Comparison of ENCODE assay signal across 14 mouse cellular contexts in the genomic region with DNA sequence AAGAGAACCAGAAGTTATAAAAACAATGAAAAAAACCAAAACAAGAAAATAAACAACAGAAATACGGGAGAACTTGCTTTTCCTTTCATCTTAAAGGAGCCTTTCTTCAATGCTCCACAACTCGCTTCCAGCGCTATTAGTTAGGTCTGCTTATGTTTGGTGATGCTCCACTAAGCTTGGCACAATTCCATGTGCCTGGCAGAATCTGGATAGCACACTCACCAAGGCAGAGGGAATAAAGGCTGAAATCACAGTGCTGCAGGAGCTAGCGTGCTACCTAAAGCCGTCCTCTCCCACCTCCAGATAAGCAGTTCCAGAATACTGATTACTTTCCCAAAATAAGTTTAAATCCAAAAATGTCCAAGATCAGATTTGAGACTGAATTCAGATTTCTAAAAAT. TPM values are rescaled to one million over a fixed set of nuclear protein-coding genes. Genes with fewer than 3 reads are reported as not detected.
A peak's percentile ranks its signal among the peaks of the same experiment; 100 is the strongest.
DNase-seq lines count a peak whose midpoint lies in the region; ATAC-seq lines count a peak whose summit lies in the region.
"Had no signal": no experiment of that assay in that cellular context is flagged by ENCODE, and none has a peak within 500 bp of the region (broad histone marks: within the 10 kb centered on the region; RNA-seq: fewer than 3 reads in every experiment).

No protein-coding gene starts in this region.

- H3K4me1 ChIP-seq in forebrain, embryonic 14.5 days (ENCODE audit: control insufficient read depth, insufficient read depth, low read length): no peaks in the 10 kb centered on the region
- no peaks in the 10 kb centered on the region for H3K4me1 ChIP-seq in forebrain, embryonic 16.5 days (replicated peaks; ENCODE audit: control insufficient read depth, insufficient read depth, low read length)
- H3K4me1 ChIP-seq: forebrain, embryonic 10.5 days; heart, embryonic 10.5 days; limb, embryonic 12.5 days had no signal

- peak; percentile 61 for DNase-seq in forebrain, embryonic 14.5 days (ENCODE audit: low spot score)
- DNase-seq in right cerebral cortex, adult 18-20 months: peak; percentile 52
- no peak for DNase-seq in right cerebral cortex, postnatal 4 days
- peak; percentile 11 to 14 for DNase-seq in layer of hippocampus, postnatal 36 days
- peak; percentile 78 for DNase-seq in telencephalon, adult 2 months (ENCODE audit: low read depth, low spot score)
- DNase-seq in adrenal gland, postnatal 14 days: no peak
- no peak for DNase-seq in lung, postnatal 14 days
- DNase-seq: adrenal gland, adult 2 months; lung, adult 2 months had no signal

- 76% methylated on average over 5 of the region's 5 CpGs for WGBS in forebrain, embryonic 14.5 days
- 60% methylated on average over 5 of the region's 5 CpGs for WGBS in forebrain, embryonic 16.5 days

- no peak overlapping the region for H3K4me3 ChIP-seq in forebrain, embryonic 14.5 days (ENCODE audit: low read depth, low read length)
- no peak overlapping the region for H3K4me3 ChIP-seq in forebrain, embryonic 16.5 days (replicated peaks; ENCODE audit: low read length)
- H3K4me3 ChIP-seq: forebrain, embryonic 10.5 days; heart, embryonic 10.5 days; limb, embryonic 12.5 days had no signal

- H3K27ac ChIP-seq in forebrain, embryonic 14.5 days (ENCODE audit: low read depth, low read length): no peak overlapping the region
- H3K27ac ChIP-seq in forebrain, embryonic 16.5 days (ENCODE audit: low read length): no peak overlapping the region
- H3K27ac ChIP-seq: forebrain, embryonic 10.5 days; heart, embryonic 10.5 days; limb, embryonic 12.5 days had no signal

- H3K4me2 ChIP-seq in forebrain, embryonic 14.5 days (ENCODE audit: low read length): no peak overlapping the region
- H3K4me2 ChIP-seq in forebrain, embryonic 16.5 days (ENCODE audit: low read length): no peak overlapping the region
- H3K4me2 ChIP-seq: limb, embryonic 12.5 days had no signal

- H3K9ac ChIP-seq in forebrain, embryonic 14.5 days (ENCODE audit: low read length): no peak overlapping the region
- H3K9ac ChIP-seq in forebrain, embryonic 16.5 days (replicated peaks; ENCODE audit: low read depth, low read length): no peak overlapping the region
- H3K9ac ChIP-seq: limb, embryonic 12.5 days had no signal

- H3K36me3 ChIP-seq in forebrain, embryonic 14.5 days (ENCODE audit: control insufficient read depth, insufficient read depth, low read length): peaks cover 52% of the 10 kb centered on the region
- H3K36me3 ChIP-seq in forebrain, embryonic 16.5 days (ENCODE audit: control insufficient read depth, insufficient read depth): peaks cover 13% of the 10 kb centered on the region

- no peaks in the 10 kb centered on the region for H3K27me3 ChIP-seq in forebrain, embryonic 14.5 days (replicated peaks; ENCODE audit: control insufficient read depth, insufficient read depth, low read length)
- H3K27me3 ChIP-seq in forebrain, embryonic 16.5 days (replicated peaks; ENCODE audit: control insufficient read depth, insufficient read depth, low read length): no peaks in the 10 kb centered on the region
- H3K27me3 ChIP-seq: limb, embryonic 12.5 days had no signal

- no peaks in the 10 kb centered on the region for H3K9me3 ChIP-seq in forebrain, embryonic 14.5 days (replicated peaks; ENCODE audit: control insufficient read depth, low read length)
- no peaks in the 10 kb centered on the region for H3K9me3 ChIP-seq in forebrain, embryonic 16.5 days (ENCODE audit: control insufficient read depth, low read length)
- H3K9me3 ChIP-seq: forebrain, embryonic 10.5 days; heart, embryonic 10.5 days; limb, embryonic 12.5 days had no signal

- no peak for ATAC-seq in forebrain, embryonic 14.5 days
- ATAC-seq in forebrain, embryonic 16.5 days: no peak
- ATAC-seq: midbrain, embryonic 16.5 days had no signal

RNA-seq across cellular contexts. Expression of gene Ubr1, which starts 19.3 kb away (rescaled TPM):
- 23.8 and 32.8 TPM in 2 replicates for polyA plus RNA-seq in forebrain, embryonic 14.5 days (2014; fragmentation: Nextera tagmentation; extraction: Ambion mirVana)
- polyA plus RNA-seq in forebrain, embryonic 16.5 days (2015; fragmentation: Nextera tagmentation; extraction: Ambion mirVana): 39.1 and 42.3 TPM in 2 replicates
- total RNA-seq in layer of hippocampus, postnatal 36 days (2021): 10 to 100 TPM; 43.6 to 44.5 TPM
- total RNA-seq in adrenal gland, postnatal 14 days (2021): 32.0 and 35.0 TPM in 2 replicates

RNA-seq across cellular contexts. Expression of gene Tmem62, which starts 25.6 kb away (rescaled TPM):
- 7.9 and 9.1 TPM in 2 replicates for polyA plus RNA-seq in forebrain, embryonic 14.5 days (2014; fragmentation: Nextera tagmentation; extraction: Ambion mirVana)
- polyA plus RNA-seq in forebrain, embryonic 16.5 days (2015; fragmentation: Nextera tagmentation; extraction: Ambion mirVana): 8.5 and 10.4 TPM in 2 replicates
- 10 to 100 TPM; 23.0 to 26.2 TPM for total RNA-seq in layer of hippocampus, postnatal 36 days (2021)
- total RNA-seq in adrenal gland, postnatal 14 days (2021): 8.1 and 11.2 TPM in 2 replicates

RNA-seq across cellular contexts. Expression of gene Ccndbp1, which starts 57.0 kb away (rescaled TPM):
- 79.4 and 82.4 TPM in 2 replicates for polyA plus RNA-seq in forebrain, embryonic 14.5 days (2014; fragmentation: Nextera tagmentation; extraction: Ambion mirVana)
- 79.1 and 79.3 TPM in 2 replicates for polyA plus RNA-seq in forebrain, embryonic 16.5 days (2015; fragmentation: Nextera tagmentation; extraction: Ambion mirVana)
- 10 to 100 TPM; 57.0 to 58.5 TPM for total RNA-seq in layer of hippocampus, postnatal 36 days (2021)
- 39.3 and 48.9 TPM in 2 replicates for total RNA-seq in adrenal gland, postnatal 14 days (2021)

Comparison
In these comparisons a context has a peak if more than half of its experiments do, and no peak if none do; other contexts are left out.
1. DNase-seq: peak in forebrain, embryonic 14.5 days (single experiment), right cerebral cortex, adult 18-20 months (single experiment), layer of hippocampus, postnatal 36 days (2 of 2) and telencephalon, adult 2 months (single experiment); none in right cerebral cortex, postnatal 4 days (single experiment), adrenal gland, postnatal 14 days (single experiment) and lung, postnatal 14 days (single experiment).